Mouse (Mus musculus) midbrain, embryonic 13.5 days (tissue): ENCODE data around the gene Hoxb5. TPM values are rescaled to one million over a fixed set of nuclear protein-coding genes. Genes with fewer than 3 reads are reported as not detected.

ENCODE experiments used
- ATAC-seq: fragments of 200-750 bp; cut with Nextera tagmentation; 2 replicates; pipeline ENCODE4 v1.8.0; 2017; ENCODE audit warnings: mild to moderate bottlenecking, moderate TSS enrichment, moderate library complexity
- H3K27ac ChIP-seq: fragments of 300-500 bp; sonication (generic); 2 replicates; pipeline ENCODE4 v1.5.1; 2015; ENCODE audit warnings: inconsistent platforms, mild to moderate bottlenecking, moderate library complexity
- H3K27me3 ChIP-seq: fragments of 300-500 bp; sonication (generic); 2 replicates; pipeline ENCODE4 v1.6.1; 2015; ENCODE audit warnings: mild to moderate bottlenecking, inconsistent platforms
- H3K36me3 ChIP-seq: fragments of 300-500 bp; sonication (generic); 2 replicates; pipeline ENCODE4 v1.6.1; 2015; ENCODE audit warnings: mild to moderate bottlenecking, inconsistent platforms
- H3K4me1 ChIP-seq: fragments of 300-500 bp; sonication (generic); replicated peaks from 2 replicates; pipeline ENCODE4 v1.6.1; 2015; ENCODE audit warnings: inconsistent platforms
- H3K4me2 ChIP-seq: fragments of 300-500 bp; sonication (generic); replicated peaks from 2 replicates; pipeline ENCODE4 v1.6.1; 2015; ENCODE audit warnings: moderate library complexity, mild to moderate bottlenecking, inconsistent platforms
- H3K4me3 ChIP-seq: fragments of 300-500 bp; sonication (generic); replicated peaks from 2 replicates; pipeline ENCODE4 v1.5.1; 2015; ENCODE audit warnings: mild to moderate bottlenecking, inconsistent platforms
- H3K9ac ChIP-seq: fragments of 300-500 bp; sonication (generic); replicated peaks from 2 replicates; pipeline ENCODE4 v1.6.1; 2015; ENCODE audit warnings: mild to moderate bottlenecking, inconsistent platforms
- H3K9me3 ChIP-seq: fragments of 300-500 bp; sonication (generic); 2 replicates; pipeline ENCODE4 v1.6.1; 2016; ENCODE audit warnings: mild to moderate bottlenecking, inconsistent platforms
- WGBS: fragments of 180-500 bp; shearing (Covaris S2); methylation state at CpG from one replicate; pipeline ENCODE4 v1.1.7; 2015; 5-methylcytosine and 5-hydroxymethylcytosine counted together
- polyA plus RNA-seq: library from polyadenylated mRNA; unstranded; fragments of >200 nt; fragmentation: Nextera tagmentation; extraction: Ambion mirVana; gene quantifications from 2 replicates; pipeline ENCODE4 v1.2.1, GENCODE M21; 2015

Hoxb5 gene
- polyA plus RNA-seq, 1 experiment from 2014 or later = 0.08 TPM

DNA sequence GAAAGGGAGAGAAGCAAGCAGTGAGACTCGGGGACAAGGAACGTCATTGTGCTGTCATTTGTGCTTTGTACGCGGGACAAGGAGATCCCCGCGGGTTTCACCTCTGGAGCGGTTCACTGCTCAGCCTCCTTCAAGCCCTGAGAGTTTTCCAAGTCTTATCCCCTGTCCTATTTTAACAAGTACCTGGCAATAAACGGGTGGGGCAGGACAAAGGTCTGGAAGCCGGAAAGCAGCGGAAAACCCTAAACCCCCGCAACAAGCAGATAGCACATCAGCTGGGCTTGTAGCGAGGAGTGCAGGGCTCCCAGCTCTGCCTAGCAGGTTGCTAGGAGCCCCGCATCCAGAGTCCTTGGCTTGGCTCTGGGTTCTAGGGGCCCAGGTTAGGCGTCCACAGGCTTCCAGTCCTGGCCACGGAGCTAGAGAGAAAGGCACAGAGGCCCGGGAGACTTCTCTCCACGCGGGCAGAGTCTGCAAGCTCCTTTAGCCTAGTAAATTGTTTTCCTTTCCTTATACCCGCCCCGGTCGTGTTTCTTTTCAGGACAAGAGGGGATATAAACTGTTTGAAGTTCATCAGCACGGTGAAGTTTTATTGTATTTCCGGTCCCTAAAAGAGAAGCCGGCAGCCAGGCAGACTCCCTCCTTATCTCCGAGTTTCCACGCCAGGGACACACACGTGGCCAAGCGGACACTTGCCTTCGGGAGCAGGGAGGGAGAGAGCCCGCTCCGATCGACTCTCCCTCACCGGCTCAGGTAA, 39.3 kb upstream of the Hoxb5 start:
- Histone ChIP-seq H3K4me2 (no peak overlapping the region), H3K36me3 (no peaks in the 10 kb centered on the region), H3K4me3 (no peak overlapping the region), H3K4me1 (no peaks in the 10 kb centered on the region), H3K9me3 (no peaks in the 10 kb centered on the region), H3K27me3 (peaks cover 100% of the 10 kb centered on the region), H3K9ac (no peak overlapping the region), H3K27ac (no peak overlapping the region)
- ATAC-seq = no peak
- WGBS = under 1% methylated on average over 33 of the region's 33 CpGs

DNA sequence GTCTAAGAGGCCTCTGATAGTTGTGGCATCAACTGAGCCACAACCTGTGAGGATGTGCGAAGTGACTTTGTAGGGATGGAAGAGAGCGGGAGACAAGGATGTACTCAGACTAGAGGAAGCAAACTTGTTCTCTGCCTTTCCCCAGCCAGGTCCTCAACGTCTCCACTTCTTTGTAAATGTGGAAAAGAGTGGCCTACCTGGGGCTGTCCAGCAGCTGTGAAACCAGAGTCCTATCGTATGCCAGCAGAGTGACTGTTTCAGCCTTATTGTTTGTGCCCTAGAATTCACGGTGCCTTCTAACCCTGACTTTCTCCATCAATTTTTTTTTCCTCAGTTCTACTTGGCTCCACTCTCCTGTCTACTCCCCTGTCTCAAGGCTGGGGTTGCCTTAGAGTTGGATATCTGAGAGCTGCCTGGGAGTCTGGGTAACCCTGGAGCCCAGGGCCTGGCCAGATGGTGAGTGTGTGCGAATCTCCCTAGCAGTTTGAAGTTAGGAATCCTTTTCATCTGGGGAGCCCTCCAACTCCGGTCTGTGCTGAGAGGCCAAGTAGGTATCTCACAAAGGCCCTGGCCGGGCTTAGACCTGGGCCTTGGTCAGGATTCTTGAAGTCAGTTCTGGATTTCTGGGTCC, 38.6 kb upstream of the Hoxb5 start:
- no peak for ATAC-seq
- no peak overlapping the region for H3K9ac ChIP-seq
- H3K4me3 ChIP-seq = no peak overlapping the region
- peaks cover 100% of the 10 kb centered on the region for H3K27me3 ChIP-seq
- no peaks in the 10 kb centered on the region for H3K4me1 ChIP-seq
- no peaks in the 10 kb centered on the region for H3K9me3 ChIP-seq
- H3K36me3 ChIP-seq = no peaks in the 10 kb centered on the region
- no peak overlapping the region for H3K4me2 ChIP-seq
- under 1% methylated on average over 8 of the region's 8 CpGs for WGBS
- H3K27ac ChIP-seq = no peak overlapping the region

GRCm38 (mm10) chr11:96265954-96266353, 37.2 kb upstream of the Hoxb5 start:
- no peak for ATAC-seq
- Histone ChIP-seq H3K9me3 (no peaks in the 10 kb centered on the region), H3K36me3 (no peaks in the 10 kb centered on the region), H3K9ac (no peak overlapping the region), H3K27ac (no peak overlapping the region), H3K4me2 (no peak overlapping the region), H3K4me3 (no peak overlapping the region), H3K27me3 (peaks cover 100% of the 10 kb centered on the region), H3K4me1 (no peaks in the 10 kb centered on the region)
- WGBS = under 1% methylated on average over 7 of the region's 7 CpGs

- no peak overlapping the region for H3K9ac ChIP-seq
- H3K9me3 ChIP-seq = no peaks in the 10 kb centered on the region
- H3K4me1 ChIP-seq = peaks cover 3% of the 10 kb centered on the region
- ATAC-seq = no peak
- no peaks in the 10 kb centered on the region for H3K36me3 ChIP-seq
- WGBS = 9% methylated on average over 7 of the region's 7 CpGs
- H3K4me3 ChIP-seq = no peak overlapping the region
- H3K4me2 ChIP-seq = no peak overlapping the region
- H3K27ac ChIP-seq = no peak overlapping the region
- peaks cover 100% of the 10 kb centered on the region for H3K27me3 ChIP-seq
Observed at GRCm38 (mm10) chr11:96267021-96267920, 35.9 kb upstream of the Hoxb5 start.

- H3K9me3 ChIP-seq = no peaks in the 10 kb centered on the region
- WGBS = 0% methylated on average over 1 of the region's 1 CpGs
- H3K4me3 ChIP-seq = no peak overlapping the region
- H3K27me3 ChIP-seq = peaks cover 100% of the 10 kb centered on the region
- no peak overlapping the region for H3K4me2 ChIP-seq
- H3K27ac ChIP-seq = no peak overlapping the region
- H3K9ac ChIP-seq = no peak overlapping the region
- no peaks in the 10 kb centered on the region for H3K36me3 ChIP-seq
- H3K4me1 ChIP-seq = peaks cover 6% of the 10 kb centered on the region
- ATAC-seq = no peak
Observed at GRCm38 (mm10) chr11:96268031-96268745, 34.9 kb upstream of the Hoxb5 start.

DNA sequence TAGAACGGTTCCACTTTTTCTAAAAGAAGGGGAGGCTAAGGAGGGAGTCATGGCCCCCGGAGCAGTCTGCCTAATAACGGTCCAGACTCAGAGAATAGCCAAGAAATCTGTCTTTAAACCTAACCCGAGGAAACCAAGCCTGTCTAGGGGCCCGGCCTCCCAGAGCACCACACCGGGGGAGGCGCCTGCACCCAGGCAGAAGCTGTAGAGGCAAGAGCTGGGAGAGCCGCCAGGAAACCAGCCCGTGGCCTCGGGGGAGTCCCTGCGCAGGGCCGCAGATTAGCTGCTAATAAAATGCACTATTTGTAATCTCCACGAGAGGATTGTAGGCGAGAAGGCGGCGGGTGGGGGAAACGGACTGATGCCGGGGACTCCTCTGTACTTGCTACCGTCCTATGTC, 33.3 kb upstream of the Hoxb5 start:
- Histone ChIP-seq H3K4me1 (peaks cover 6% of the 10 kb centered on the region), H3K27ac (no peak overlapping the region), H3K4me2 (no peak overlapping the region), H3K9me3 (no peaks in the 10 kb centered on the region), H3K27me3 (peaks cover 100% of the 10 kb centered on the region), H3K36me3 (no peaks in the 10 kb centered on the region), H3K9ac (no peak overlapping the region), H3K4me3 (no peak overlapping the region)
- WGBS = under 1% methylated on average over 19 of the region's 19 CpGs
- no peak for ATAC-seq

GRCm38 (mm10) chr11:96270996-96271540, 32.1 kb upstream of the Hoxb5 start, which contains the start of gene Hoxb9:
Hoxb9 (plus strand) TSS chr11:96271457.
- Histone ChIP-seq H3K4me3 (peak within 1 kb of the TSS; percentile 6; the same call in 1 of the 2 replicates), H3K9ac (no peak within 1 kb of the TSS), H3K27ac (no peak within 1 kb of the TSS), H3K4me2 (peak within 1 kb of the TSS; percentile 9; the same call in 1 of the 2 replicates), H3K36me3 (no peaks in the 10 kb centered on the region), H3K9me3 (no peaks in the 10 kb centered on the region), H3K27me3 (peaks cover 100% of the 10 kb centered on the region), H3K4me1 (peaks cover 6% of the 10 kb centered on the region)
- WGBS = under 1% methylated on average over 40 of the region's 40 CpGs
- ATAC-seq = no peak

GRCm38 (mm10) chr11:96271541-96272011, 31.6 kb upstream of the Hoxb5 start:
- ATAC-seq = no peak
- Histone ChIP-seq H3K9ac (no peak overlapping the region), H3K4me2 (no peak overlapping the region)

DNA sequence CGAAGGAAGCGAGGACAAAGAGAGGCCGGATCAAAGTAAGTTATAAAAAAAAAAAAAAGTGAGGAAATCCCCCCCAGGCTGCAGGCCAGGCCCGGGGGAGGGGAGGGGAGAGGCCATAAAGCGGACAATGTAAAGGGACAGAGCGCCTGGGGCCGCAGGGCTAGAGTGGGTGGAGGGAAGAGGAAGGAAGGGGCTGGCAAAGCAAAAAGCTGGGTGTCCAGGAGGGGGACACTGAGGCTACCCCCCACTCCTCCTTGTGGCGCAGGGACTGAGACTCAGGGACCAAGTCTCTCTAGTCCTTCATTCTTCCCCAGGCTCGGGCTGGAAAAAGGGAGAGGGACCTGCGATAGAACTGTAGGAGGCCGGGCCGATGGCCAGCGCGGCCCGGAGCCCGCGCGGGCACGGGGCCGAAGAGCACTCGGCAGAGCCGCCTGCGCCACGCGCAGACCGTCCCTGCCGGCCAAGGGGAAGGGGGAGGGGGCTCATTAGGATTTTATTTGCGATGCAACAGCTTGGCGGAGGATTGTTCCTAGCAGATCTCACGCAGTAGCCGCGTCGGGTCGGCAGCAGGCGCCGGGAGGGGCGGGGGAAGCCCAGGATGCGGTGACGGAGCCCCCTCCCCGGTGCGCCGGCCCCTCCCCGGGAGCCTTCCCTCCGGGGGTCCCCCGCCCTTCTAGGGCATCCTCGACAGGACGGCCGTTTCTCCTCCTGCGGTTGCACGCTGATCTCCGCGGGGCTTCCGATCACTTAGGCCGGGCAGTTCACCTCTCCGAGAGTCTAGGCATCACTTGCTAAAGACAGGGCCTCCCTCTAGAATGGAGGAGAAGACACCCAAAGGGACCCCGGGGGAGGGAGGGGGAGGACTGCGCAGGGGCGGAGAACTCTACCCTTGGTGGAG, 30.9 kb upstream of the Hoxb5 start:
- no peak for ATAC-seq
- under 1% methylated on average over 56 of the region's 58 CpGs for WGBS
- no peak overlapping the region for H3K9ac ChIP-seq
- no peaks in the 10 kb centered on the region for H3K9me3 ChIP-seq
- H3K27me3 ChIP-seq = peaks cover 100% of the 10 kb centered on the region
- H3K36me3 ChIP-seq = no peaks in the 10 kb centered on the region
- H3K4me2 ChIP-seq = peak overlapping the region; percentile 9; the same call in 1 of the 2 replicates
- H3K4me1 ChIP-seq = peaks cover 6% of the 10 kb centered on the region
- peak overlapping the region; percentile 6; the same call in 1 of the 2 replicates for H3K4me3 ChIP-seq
- H3K27ac ChIP-seq = no peak overlapping the region

More at GRCm38 (mm10) chr11:96271541-96272011, 31.6 kb upstream of the Hoxb5 start:
- H3K4me3 ChIP-seq = 0 out of 2 replicates have a peak overlapping the region, but pooled peaks have one; percentile 5
- H3K27me3 ChIP-seq = peaks cover 100% of the 10 kb centered on the region
- H3K9me3 ChIP-seq = no peaks in the 10 kb centered on the region
- under 1% methylated on average over 52 of the region's 52 CpGs for WGBS
- no peak overlapping the region for H3K27ac ChIP-seq
- no peaks in the 10 kb centered on the region for H3K36me3 ChIP-seq
- H3K4me1 ChIP-seq = peaks cover 6% of the 10 kb centered on the region

DNA sequence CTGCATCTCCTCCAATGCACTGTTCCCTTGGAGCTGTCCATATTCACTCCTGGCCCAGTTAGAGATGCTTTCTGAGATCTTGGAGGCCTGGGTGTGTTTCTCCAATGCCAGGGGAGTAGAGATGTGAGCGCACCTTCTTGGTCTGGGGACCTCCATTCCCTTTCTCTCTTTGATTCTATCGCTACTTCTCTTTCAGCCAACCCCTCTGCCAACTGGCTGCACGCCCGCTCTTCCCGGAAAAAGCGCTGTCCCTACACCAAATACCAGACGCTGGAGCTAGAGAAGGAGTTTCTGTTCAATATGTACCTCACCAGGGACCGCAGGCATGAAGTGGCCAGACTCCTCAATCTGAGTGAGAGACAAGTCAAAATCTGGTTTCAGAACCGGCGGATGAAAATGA, 28.7 kb upstream of the Hoxb5 start:
- Histone ChIP-seq H3K27ac (no peak overlapping the region), H3K9me3 (no peaks in the 10 kb centered on the region), H3K4me1 (peaks cover 6% of the 10 kb centered on the region), H3K36me3 (no peaks in the 10 kb centered on the region), H3K4me3 (no peak overlapping the region), H3K4me2 (no peak overlapping the region), H3K27me3 (peaks cover 99% of the 10 kb centered on the region), H3K9ac (no peak overlapping the region)
- no peak for ATAC-seq
- 3% methylated on average over 10 of the region's 10 CpGs for WGBS
